Mouse (Mus musculus) left cerebral cortex, adult 9 months (tissue): ENCODE measurements at regions not wholly inside any gene's neighbourhood (a gene's known extent, or its start where the extent isn't known, plus 50 kb on each side); places are given as distances from the start of the nearest gene placed in this dataset.

Experiments
- DNase-seq, 2 experiments: peaks; one replicate each; pipeline ENCODE4 v3.0.0; 2022; ENCODE audit warnings: low spot score in 2 of 2

GRCm38 (mm10) chr7:72590351-72591115 lies 284.1 kb upstream of the Mctp2 start:
- peak; percentile 6 to 16 for DNase-seq

GRCm38 (mm10) chr7:72592110-72592509 lies 285.7 kb upstream of the Mctp2 start:
- DNase-seq: peak in 1 of 2 experiments; percentile 53

GRCm38 (mm10) chr7:72592649-72593048 lies 286.2 kb upstream of the Mctp2 start:
- peak; percentile 13 to 29 for DNase-seq

GRCm38 (mm10) chr7:72593259-72593658 lies 286.9 kb upstream of the Mctp2 start:
- no peak for DNase-seq

GRCm38 (mm10) chr7:72594741-72595140 lies 288.3 kb upstream of the Mctp2 start:
- DNase-seq: no peak

GRCm38 (mm10) chr7:72596985-72597384 lies 290.6 kb upstream of the Mctp2 start:
- no peak for DNase-seq

GRCm38 (mm10) chr7:72601933-72602332 lies 295.5 kb upstream of the Mctp2 start:
- no peak for DNase-seq

GRCm38 (mm10) chr7:72609791-72610190 lies 303.4 kb upstream of the Mctp2 start:
- no peak for DNase-seq

- no peak for DNase-seq
Measured at GRCm38 (mm10) chr7:72615232-72615631, 308.8 kb upstream of the Mctp2 start.

- no peak for DNase-seq
Measured at GRCm38 (mm10) chr7:72627369-72627768, 321.0 kb upstream of the Mctp2 start.

- DNase-seq: no peak
Measured at GRCm38 (mm10) chr7:72639566-72639965, 333.2 kb upstream of the Mctp2 start.

- no peak for DNase-seq
Measured at GRCm38 (mm10) chr7:72675018-72675417, 368.6 kb upstream of the Mctp2 start.

- DNase-seq: no peak
Measured at GRCm38 (mm10) chr7:72685803-72686202, 379.4 kb upstream of the Mctp2 start.

GRCm38 (mm10) chr7:72687356-72687755 lies 380.9 kb upstream of the Mctp2 start:
- no peak for DNase-seq

GRCm38 (mm10) chr7:72691396-72691795 lies 385.0 kb upstream of the Mctp2 start:
- peak in 1 of 2 experiments; percentile 2 for DNase-seq

- DNase-seq: peak in 1 of 2 experiments; percentile 11
Measured at GRCm38 (mm10) chr7:72691859-72692258, 385.5 kb upstream of the Mctp2 start.

- DNase-seq: no peak
Measured at GRCm38 (mm10) chr7:72696736-72697135, 390.3 kb upstream of the Mctp2 start.

- DNase-seq: no peak
Measured at GRCm38 (mm10) chr7:72703652-72704341, 397.4 kb upstream of the Mctp2 start.

- no peak for DNase-seq
Measured at GRCm38 (mm10) chr7:72711193-72712131, 405.1 kb upstream of the Mctp2 start.

GRCm38 (mm10) chr7:72715401-72715800 lies 409.0 kb upstream of the Mctp2 start:
- no peak for DNase-seq

- no peak for DNase-seq
Measured at GRCm38 (mm10) chr7:72716051-72716450, 409.6 kb upstream of the Mctp2 start.
